Mouse (Mus musculus) cerebellum, adult 8-10 months (tissue): ENCODE data around the gene Trf.

ENCODE experiments used
- DNase-seq: peaks from one replicate; pipeline ENCODE4 v3.0.0; 2022

The Trf gene

DNA sequence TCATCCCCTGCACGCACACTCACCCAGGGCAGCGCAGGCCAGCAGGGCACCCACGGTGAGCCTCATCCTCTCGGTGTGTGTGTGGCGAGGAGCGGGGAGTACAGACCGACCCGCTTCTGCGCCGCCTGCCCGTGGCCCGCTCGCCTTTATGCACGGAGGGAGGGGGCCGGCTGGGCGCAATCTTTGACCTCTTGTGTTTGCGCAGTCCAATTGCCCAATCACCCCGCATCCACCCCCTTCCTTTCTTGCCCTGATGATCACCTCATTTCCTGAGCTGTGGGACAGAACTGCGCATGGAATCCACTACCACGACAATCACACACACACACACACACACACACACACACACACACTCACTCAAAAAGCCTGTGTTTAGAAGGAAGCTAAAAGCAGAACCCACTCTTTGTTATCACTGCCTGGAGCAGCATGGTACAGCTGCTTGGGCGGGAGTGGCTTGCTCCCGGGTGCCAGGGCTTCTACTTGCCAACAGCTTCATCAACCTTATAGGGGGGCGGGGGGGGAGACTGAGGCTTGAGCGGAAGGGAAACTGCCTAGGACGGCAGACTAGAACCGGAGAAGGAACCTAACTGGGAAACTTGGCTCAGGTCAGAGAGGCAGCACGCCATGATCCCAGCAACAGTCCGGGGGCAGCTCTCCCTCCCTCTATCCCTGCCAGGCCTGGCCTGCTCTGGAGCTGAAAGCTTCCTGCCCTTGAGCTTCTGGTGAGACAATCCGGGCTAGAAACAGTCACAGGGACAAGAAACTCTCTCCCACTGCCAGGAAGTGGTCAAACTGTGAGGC, at the start of gene Trf, which contains the start of gene Gm20425:
Gene Trf, minus strand, starts transcription at position 294 of the 801 bp plus-strand sequence.
Gene Gm20425, minus strand, starts transcription at position 157 of the 801 bp plus-strand sequence.
- DNase-seq = peak; percentile 14

DNA sequence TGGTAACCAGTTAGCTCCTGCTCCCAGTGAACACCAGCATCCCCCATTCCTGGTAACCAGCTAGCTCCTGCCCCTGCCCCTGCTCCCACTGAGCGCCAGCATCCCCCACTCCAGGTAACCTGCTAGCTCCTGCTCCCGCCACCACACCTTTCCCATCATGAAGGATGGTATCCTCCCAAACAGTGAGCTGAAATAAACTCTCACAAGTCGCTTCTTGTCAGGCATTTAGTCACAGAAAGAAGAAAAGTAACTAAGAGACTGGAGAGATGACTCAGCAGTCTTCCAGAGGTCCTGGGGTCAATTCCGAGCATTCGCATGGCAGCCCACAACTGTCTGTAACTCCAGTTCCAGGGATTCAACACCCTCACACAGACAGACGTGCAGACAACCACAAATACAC, 46.6 kb upstream of the Trf start:
- DNase-seq = no peak

- no peak for DNase-seq
Measured at GRCm38 (mm10) chr9:103275676-103276075, 45.4 kb upstream of the Trf start.

GRCm38 (mm10) chr9:103274819-103275218, 44.6 kb upstream of the Trf start:
- no peak for DNase-seq

DNA sequence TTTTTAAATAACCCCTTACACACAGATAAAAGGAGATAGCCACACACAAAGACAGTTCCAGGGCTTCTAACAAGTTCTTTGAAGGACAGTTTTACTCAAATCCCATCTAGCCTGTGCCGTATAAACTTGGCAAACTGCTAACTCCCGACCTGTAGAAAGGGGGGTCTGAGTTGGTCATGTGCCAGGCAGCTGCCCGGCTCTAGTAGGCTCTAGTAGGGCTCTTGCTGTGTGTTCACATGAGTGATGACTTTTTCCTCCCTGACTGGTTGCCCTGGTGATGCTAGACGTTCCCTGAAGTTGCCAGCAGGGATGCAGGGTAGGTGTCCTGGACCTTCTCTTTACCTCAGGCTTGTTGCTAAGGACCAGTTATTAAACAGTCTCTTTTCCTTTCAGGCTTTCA, 40.9 kb upstream of the Trf start:
- no peak for DNase-seq

DNA sequence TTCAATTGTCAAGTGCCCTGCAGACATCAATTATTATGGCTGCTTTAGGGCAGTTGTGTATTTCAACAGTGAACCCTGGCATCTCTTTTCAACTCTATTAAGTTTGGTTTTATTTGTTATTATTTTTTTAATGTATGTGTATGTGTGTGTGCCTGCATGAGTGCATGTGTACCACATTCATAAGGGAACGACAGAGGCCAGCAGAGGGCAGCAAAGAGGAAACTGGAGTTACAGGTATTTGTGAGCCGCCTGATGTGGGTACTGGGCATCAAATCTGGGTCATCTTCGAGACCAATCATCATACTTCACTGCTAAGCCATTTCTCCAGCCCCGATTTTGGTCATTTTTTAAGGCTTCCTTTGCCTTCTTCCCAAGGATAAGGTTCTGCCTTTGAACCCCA, 35.5 kb upstream of the Trf start:
- DNase-seq = no peak

DNA sequence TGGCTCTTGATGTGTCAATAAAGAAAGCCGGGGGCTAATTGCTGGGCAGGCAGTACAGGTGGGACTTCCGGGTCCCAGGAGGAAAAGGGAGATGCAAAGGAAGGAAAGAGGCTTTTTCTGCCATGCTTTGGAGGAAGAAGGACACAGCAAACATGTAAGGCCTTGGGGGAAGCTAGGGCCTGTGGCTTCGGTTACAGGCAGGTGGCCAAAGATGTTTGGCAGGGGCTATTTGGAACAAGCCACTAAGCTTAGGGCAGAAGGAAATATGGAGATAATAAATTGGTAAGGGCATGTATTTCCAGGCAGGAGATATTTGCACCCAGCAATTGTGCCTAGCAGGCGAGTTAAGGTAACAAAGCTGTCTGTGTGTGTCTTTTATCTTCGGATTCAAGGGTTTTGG, 22.7 kb upstream of the Trf start:
- no peak for DNase-seq

- no peak for DNase-seq
Measured at GRCm38 (mm10) chr9:103248618-103249017, 18.4 kb upstream of the Trf start.

GRCm38 (mm10) chr9:103246526-103247168, 16.4 kb upstream of the Trf start:
- no peak for DNase-seq

- no peak for DNase-seq
Measured at GRCm38 (mm10) chr9:103243640-103244039, 13.4 kb upstream of the Trf start.

- no peak for DNase-seq
Measured at GRCm38 (mm10) chr9:103241206-103241605, 11.0 kb upstream of the Trf start.

GRCm38 (mm10) chr9:103239471-103239870, 9.2 kb upstream of the Trf start:
- DNase-seq = no peak

DNA sequence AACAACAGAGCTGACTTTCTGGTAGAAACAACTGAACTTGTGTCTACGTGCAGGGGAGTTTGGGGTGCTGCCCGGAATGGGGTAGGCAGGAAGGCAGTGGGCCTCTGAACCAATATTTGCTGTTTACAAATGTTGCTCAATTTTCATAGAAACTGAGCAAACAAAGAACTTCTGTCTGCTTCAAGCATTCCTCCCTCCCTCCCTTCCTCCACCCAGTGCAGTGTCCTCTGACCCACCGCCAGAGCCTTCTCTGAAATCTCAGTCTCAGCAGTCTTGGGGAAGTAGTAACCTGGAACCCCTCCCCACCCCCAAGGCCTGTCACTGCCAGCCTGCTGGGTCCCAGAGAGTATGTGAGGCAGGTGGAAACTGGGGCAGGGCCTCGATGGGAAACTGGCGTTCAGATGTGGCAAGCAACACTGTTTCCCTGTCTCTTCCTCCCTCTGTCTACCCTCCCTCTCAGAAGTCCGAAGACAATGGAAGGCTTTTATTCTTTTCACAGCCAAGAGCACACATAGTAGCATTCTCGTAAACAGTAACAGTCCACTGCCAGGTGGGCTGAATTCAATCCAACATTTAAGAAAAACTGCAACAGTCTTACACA, 4.4 kb upstream of the Trf start:
- DNase-seq = no peak

GRCm38 (mm10) chr9:103234059-103234458, 3.8 kb upstream of the Trf start:
- DNase-seq = no peak

GRCm38 (mm10) chr9:103233006-103233395, 2.8 kb upstream of the Trf start:
- no peak for DNase-seq

DNA sequence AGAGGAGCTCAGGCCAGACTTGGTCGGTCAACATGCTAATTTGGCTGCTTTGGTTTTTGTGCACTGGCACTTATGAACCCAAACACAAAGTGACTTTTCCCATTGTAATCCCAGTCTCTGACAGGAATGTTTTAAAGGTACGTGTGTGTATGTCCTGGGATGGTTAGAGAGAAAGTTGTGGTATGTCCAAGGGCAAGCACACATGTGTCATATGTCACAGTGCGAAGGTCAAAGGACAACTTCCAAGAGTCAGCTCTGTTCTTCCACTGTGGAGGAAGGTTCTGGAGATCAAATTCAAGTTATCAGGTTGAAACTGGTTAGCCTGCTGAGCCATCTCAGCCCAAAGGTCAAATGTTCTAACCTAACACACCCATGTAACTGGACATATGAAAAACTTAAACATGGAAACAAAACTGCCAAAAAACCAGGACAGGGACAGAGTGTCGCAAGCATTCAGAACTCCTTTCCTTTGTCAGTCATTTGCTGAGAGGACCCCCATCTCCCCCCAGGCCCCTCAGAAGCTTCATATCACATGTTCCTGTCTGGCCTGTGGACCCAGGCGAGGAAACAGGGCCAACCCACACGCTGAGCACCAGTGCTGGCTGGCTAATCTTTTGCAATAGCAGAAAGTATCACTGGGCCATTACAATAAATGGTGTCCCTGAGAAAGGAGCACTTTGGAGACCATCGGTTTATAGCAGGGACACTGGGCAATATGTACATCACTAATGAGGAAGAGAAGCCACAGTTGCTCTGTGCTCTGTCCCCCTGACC, 2.2 kb upstream of the Trf start:
- no peak for DNase-seq

DNA sequence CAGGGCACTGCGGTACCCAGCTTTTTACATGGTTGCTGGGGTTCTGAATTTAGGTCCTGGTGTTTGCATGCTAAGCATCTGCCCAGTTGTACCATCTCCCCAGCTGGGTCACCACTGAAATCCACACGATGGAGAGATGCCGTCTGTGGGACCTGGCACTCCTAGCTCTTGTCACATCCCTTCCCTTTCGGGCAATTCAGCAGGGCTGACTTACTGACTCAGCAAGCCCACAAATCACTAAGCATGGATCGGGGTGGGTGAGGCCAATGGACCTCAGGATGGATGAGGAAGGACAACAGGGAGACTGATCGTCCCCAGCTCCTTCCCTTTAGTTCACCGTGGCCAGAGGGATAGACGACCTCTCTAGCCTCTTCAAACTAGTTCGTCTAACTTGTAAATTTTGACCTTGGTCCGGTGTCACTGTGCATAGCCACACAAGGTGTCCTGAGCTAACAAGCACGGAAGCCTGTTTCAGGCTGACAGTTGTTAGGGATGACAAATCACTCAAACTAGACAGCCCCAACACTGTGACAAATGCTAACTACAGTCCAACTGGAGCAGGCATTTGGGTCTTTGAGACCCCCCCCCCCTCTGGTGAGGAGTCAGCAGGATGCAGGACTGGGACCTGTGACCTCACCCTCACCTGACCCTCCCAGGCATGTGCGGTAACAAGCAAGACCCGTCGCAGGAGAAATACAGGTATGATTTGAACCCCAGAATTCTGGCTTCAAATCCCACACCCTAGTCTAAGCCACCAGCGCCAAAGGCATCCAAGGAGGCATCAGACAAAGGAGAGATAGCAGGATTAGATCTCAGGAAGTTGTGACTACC, 992 bp downstream of the Trf start:
- no peak for DNase-seq

- DNase-seq = no peak
Measured at GRCm38 (mm10) chr9:103228370-103229003, 1.8 kb downstream of the Trf start.

- DNase-seq = no peak
Measured at GRCm38 (mm10) chr9:103227760-103228159, 2.5 kb downstream of the Trf start.

- no peak for DNase-seq
Measured at GRCm38 (mm10) chr9:103226806-103227205, 3.4 kb downstream of the Trf start.

- DNase-seq = no peak
Measured at GRCm38 (mm10) chr9:103225464-103225863, 4.8 kb downstream of the Trf start.

DNA sequence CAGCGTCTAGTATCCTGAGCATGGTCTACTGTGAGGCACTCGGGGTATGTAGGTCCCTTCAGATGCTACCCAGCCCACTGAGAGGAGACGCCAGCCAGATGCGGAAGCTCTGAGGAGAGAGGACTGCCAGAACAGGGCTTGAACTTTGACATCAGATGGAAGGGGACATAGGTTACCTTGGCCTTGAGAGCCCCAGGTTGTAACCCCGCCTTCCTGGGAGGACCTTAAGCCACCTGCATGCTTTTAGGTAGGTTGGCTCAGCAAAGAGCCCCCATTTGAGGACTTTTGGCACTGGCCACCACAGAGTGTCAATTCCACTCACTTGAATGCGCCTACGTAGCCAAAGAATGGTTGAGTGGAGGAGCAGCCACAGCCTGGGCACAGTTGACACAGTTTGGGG, 5.5 kb downstream of the Trf start:
- no peak for DNase-seq
